Mouse (Mus musculus): ENCODE results near the gene Nfib. TPM values are rescaled to one million over a fixed set of nuclear protein-coding genes. Genes with fewer than 3 reads are reported as not detected.
A peak's percentile ranks its signal among the peaks of the same experiment; 100 is the strongest.

Gene Nfib
- polyA plus RNA-seq, 1 experiment from 2014 or later = 26.7 TPM

DNA sequence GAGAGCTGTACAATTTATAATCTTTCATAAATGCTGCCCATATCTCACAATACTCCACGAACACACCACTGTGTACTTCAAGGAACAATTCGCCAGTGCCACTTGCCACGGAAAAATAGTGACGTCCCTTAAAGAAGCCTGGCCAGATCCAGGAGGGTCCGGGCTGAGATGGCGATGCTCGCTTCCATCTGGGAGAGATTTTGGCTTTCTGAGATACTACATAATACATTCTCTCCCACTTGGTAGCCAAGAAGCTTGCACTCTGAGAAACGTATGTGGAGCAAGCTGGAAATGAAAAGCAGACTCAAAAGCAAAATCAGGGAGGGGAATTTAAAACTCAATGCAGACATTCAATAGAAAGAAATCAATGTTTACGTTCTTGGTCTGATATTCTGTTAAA lies 313.1 kb downstream of the Nfib start:
- Histone ChIP-seq H3K36me3 (ENCODE audit: insufficient read depth, low read length) (no peaks in the 10 kb centered on the region), H3K9ac (replicated peaks; ENCODE audit: low read length) (no peak overlapping the region), H3K27me3 (ENCODE audit: insufficient read depth, low read length) (no peaks in the 10 kb centered on the region), H3K27ac (ENCODE audit: low read length) (peak overlapping the region; percentile 48; the same call in 1 of the 2 replicates), H3K4me2 (replicated peaks; ENCODE audit: low read depth, low read length) (no peak overlapping the region), H3K9me3 (ENCODE audit: low read length) (no peaks in the 10 kb centered on the region), H3K4me1 (ENCODE audit: insufficient read depth, low read length) (no peaks in the 10 kb centered on the region; the same call in 1 of the 2 replicates), H3K4me3 (ENCODE audit: low read length) (no peak overlapping the region)
- WGBS = 86% methylated on average over 9 of the region's 9 CpGs
- ATAC-seq (ENCODE audit: low FRiP score, low TSS enrichment) = no peak

DNA sequence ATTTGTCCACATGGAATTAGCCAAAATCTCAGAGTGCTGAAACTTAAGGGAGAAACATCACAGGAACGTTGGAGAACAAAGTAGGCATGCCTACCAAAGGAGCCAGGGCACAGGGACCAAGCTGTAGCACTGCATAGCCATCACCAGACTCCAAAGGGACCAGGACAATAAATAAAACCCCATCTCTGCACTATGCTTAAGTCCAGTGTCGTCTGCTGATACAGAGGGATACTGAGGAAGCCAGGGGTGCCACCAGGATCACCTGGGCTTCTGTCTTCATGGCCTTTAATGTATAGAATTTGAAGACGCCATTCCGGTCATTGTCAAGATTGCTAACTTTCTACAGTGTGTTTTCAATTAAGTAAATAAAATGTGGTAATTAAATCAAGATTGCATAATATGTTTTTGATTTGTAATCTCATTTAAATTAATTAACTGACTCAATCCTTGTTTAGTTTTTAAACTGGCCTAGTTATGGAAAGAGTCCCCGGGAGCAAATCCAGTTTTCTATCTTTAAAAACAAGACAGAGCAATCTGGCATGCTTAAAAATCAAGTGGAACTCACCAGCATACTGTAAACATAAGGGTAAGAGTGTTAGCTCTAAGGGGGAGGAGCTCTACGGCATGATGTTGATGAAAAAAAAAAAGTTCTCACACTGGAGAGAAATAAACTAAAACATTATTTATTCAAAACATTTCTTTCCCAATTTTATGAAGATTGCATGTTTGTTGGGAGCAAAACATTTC lies 313.7 kb downstream of the Nfib start:
- no peaks in the 10 kb centered on the region for H3K36me3 ChIP-seq (ENCODE audit: insufficient read depth, low read length)
- H3K4me1 ChIP-seq (ENCODE audit: insufficient read depth, low read length) = no peaks in the 10 kb centered on the region; the same call in 1 of the 2 replicates
- no peaks in the 10 kb centered on the region for H3K9me3 ChIP-seq (ENCODE audit: low read length)
- no peak overlapping the region for H3K9ac ChIP-seq (replicated peaks; ENCODE audit: low read length)
- no peaks in the 10 kb centered on the region for H3K27me3 ChIP-seq (ENCODE audit: insufficient read depth, low read length)
- no peak for ATAC-seq (ENCODE audit: low FRiP score, low TSS enrichment)
- no peak overlapping the region for H3K27ac ChIP-seq (ENCODE audit: low read length)
- H3K4me3 ChIP-seq (ENCODE audit: low read length) = no peak overlapping the region
- H3K4me2 ChIP-seq (replicated peaks; ENCODE audit: low read depth, low read length) = no peak overlapping the region
- WGBS = 78% methylated on average over 6 of the region's 6 CpGs

DNA sequence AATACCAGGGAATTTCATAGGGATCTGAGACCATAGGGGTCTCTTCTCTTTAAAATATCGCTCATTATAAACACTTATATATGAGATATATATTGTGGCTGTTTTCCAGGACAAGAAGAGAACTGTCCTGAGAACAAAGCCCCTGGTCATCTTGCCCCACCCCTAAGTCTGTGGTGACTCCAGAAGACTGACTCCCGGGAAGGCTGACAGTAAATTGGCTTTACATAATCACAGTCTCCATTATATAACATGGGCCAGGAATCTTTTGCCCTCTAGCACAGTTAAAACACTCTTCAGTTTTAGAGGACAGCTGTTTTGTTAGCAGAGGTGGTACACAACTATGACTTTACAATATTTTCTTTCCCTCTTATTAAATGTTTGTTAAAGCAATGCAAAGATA lies 315.0 kb downstream of the Nfib start:
- no peaks in the 10 kb centered on the region for H3K27me3 ChIP-seq (ENCODE audit: insufficient read depth, low read length)
- no peaks in the 10 kb centered on the region for H3K36me3 ChIP-seq (ENCODE audit: insufficient read depth, low read length)
- H3K9me3 ChIP-seq (ENCODE audit: low read length) = no peaks in the 10 kb centered on the region
- no peak overlapping the region for H3K4me2 ChIP-seq (replicated peaks; ENCODE audit: low read depth, low read length)
- H3K4me3 ChIP-seq (ENCODE audit: low read length) = no peak overlapping the region
- no peak overlapping the region for H3K27ac ChIP-seq (ENCODE audit: low read length)
- peaks cover 4% of the 10 kb centered on the region; the same call in 1 of the 2 replicates for H3K4me1 ChIP-seq (ENCODE audit: insufficient read depth, low read length)
- no peak overlapping the region for H3K9ac ChIP-seq (replicated peaks; ENCODE audit: low read length)
- ATAC-seq (ENCODE audit: low FRiP score, low TSS enrichment) = no peak
- 61% methylated on average over 2 of the region's 2 CpGs for WGBS

DNA sequence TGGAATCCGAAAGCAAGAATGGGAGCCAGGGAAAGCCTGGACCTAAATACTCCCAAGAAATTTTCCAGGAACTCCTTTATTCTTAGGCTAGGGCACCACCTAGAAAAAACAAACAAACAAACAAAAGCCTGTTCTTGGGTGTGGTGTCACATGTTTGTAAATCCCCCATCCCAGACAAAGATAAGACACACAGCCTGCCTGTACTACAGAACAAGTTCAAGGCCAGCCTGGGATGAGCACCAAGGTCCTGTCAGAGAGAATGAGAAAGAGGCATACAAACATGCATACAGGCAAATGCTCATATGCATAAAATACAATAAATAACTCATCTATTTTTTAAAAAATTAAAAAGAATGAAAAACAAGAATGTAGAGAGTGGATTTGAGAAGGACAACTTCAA lies 315.7 kb downstream of the Nfib start:
- Histone ChIP-seq H3K4me3 (ENCODE audit: low read length) (no peak overlapping the region), H3K36me3 (ENCODE audit: insufficient read depth, low read length) (no peaks in the 10 kb centered on the region), H3K4me1 (ENCODE audit: insufficient read depth, low read length) (peaks cover 4% of the 10 kb centered on the region; the same call in 1 of the 2 replicates), H3K4me2 (replicated peaks; ENCODE audit: low read depth, low read length) (no peak overlapping the region), H3K27ac (ENCODE audit: low read length) (no peak overlapping the region), H3K27me3 (ENCODE audit: insufficient read depth, low read length) (no peaks in the 10 kb centered on the region), H3K9ac (replicated peaks; ENCODE audit: low read length) (no peak overlapping the region), H3K9me3 (ENCODE audit: low read length) (no peaks in the 10 kb centered on the region)
- ATAC-seq (ENCODE audit: low FRiP score, low TSS enrichment) = no peak
- WGBS = 96% methylated on average over 1 of the region's 1 CpGs

DNA sequence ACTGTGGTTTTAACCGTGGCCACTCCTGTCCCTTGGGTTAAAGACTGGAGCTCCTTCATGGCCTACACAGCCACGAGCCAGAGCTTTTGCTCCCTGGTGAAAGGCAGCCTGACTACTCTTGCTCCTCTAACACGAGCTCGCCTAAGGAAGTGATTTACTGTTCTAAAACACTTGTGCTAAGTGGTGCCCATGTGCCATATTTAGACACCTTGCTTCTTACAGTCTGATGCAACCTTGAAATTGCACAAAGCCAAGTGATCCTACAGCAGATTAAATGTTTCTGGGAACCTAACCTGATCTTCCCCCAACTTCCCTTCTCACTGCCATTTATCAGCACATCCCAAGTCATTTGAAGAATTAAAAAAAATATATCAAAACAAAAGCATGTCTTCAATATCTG lies 317.9 kb downstream of the Nfib start:
- Histone ChIP-seq H3K9ac (replicated peaks; ENCODE audit: low read length) (no peak overlapping the region), H3K4me2 (replicated peaks; ENCODE audit: low read depth, low read length) (no peak overlapping the region), H3K27ac (ENCODE audit: low read length) (no peak overlapping the region), H3K4me1 (ENCODE audit: insufficient read depth, low read length) (peaks cover 8% of the 10 kb centered on the region; the same call in 1 of the 2 replicates), H3K9me3 (ENCODE audit: low read length) (no peaks in the 10 kb centered on the region), H3K27me3 (ENCODE audit: insufficient read depth, low read length) (no peaks in the 10 kb centered on the region), H3K4me3 (ENCODE audit: low read length) (no peak overlapping the region), H3K36me3 (ENCODE audit: insufficient read depth, low read length) (no peaks in the 10 kb centered on the region)
- no peak for ATAC-seq (ENCODE audit: low FRiP score, low TSS enrichment)
- WGBS = 77% methylated on average over 4 of the region's 4 CpGs

DNA sequence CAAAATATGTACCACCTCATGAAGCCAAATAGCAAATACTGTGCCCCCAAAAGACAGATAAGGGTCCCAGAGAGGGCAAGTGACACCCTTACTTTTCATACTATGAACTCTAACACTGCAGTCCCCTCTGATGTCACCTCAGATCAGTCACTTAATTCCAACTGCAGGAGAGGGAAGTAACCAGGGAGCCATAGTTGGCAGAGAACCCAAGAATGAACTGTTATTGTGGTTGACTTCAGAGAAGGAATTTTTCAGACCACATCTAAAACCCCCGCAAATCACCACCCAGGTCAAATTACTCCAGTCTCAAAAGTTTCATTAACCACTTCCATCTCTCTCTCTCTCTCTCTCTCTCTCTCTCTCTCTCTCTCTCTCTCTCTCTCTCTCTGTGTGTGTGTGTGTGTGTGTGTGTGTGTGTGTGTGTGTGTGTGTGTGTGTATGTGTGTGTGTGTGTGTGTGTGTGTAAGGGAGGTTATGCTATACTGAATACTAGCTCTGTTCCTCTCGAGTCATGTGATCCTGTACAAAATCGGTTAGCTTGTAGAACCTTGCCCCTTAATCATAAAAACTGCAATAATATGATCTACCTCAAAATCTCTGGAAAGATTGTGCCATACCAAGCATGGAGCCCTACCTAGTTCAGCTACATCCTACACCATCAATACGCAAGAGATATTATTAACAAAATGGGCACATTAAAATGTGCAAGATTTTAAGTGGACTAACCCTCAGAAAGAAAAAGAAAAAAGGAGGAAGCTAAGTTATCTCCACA lies 319.1 kb downstream of the Nfib start:
- H3K9ac ChIP-seq (replicated peaks; ENCODE audit: low read length) = no peak overlapping the region
- peaks cover 8% of the 10 kb centered on the region; the same call in 1 of the 2 replicates for H3K4me1 ChIP-seq (ENCODE audit: insufficient read depth, low read length)
- no peak for ATAC-seq (ENCODE audit: low FRiP score, low TSS enrichment)
- H3K9me3 ChIP-seq (ENCODE audit: low read length) = no peaks in the 10 kb centered on the region
- no peak overlapping the region for H3K27ac ChIP-seq (ENCODE audit: low read length)
- H3K36me3 ChIP-seq (ENCODE audit: insufficient read depth, low read length) = no peaks in the 10 kb centered on the region
- no peaks in the 10 kb centered on the region for H3K27me3 ChIP-seq (ENCODE audit: insufficient read depth, low read length)
- H3K4me2 ChIP-seq (replicated peaks; ENCODE audit: low read depth, low read length) = no peak overlapping the region
- no peak overlapping the region for H3K4me3 ChIP-seq (ENCODE audit: low read length)
- 55% methylated on average over 4 of the region's 4 CpGs for WGBS

DNA sequence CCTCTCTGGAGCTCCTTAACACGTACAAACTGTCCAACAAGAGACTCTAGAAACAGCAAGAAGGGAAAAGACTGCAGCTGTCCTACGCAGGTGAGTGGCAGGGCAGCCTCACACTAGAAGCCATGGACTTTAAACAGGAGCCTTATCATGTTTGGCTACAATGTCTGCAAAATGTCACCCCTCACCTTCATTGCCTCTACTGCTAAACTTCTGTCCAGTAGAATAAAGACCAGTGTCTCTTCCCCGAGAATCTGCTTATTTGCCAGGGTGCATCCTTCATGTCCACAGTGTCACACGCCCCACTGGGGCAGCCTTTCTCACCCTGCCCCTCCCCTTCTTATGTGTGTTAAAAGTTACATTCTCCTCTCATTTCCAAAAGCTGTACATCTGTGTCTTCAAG lies 319.9 kb downstream of the Nfib start:
- WGBS = 78% methylated on average over 4 of the region's 4 CpGs
- Histone ChIP-seq H3K27me3 (ENCODE audit: insufficient read depth, low read length) (no peaks in the 10 kb centered on the region), H3K9ac (replicated peaks; ENCODE audit: low read length) (no peak overlapping the region), H3K9me3 (ENCODE audit: low read length) (no peaks in the 10 kb centered on the region), H3K36me3 (ENCODE audit: insufficient read depth, low read length) (no peaks in the 10 kb centered on the region), H3K27ac (ENCODE audit: low read length) (no peak overlapping the region), H3K4me1 (ENCODE audit: insufficient read depth, low read length) (peaks cover 8% of the 10 kb centered on the region; the same call in 1 of the 2 replicates), H3K4me3 (ENCODE audit: low read length) (no peak overlapping the region), H3K4me2 (replicated peaks; ENCODE audit: low read depth, low read length) (no peak overlapping the region)
- ATAC-seq (ENCODE audit: low FRiP score, low TSS enrichment) = no peak

DNA sequence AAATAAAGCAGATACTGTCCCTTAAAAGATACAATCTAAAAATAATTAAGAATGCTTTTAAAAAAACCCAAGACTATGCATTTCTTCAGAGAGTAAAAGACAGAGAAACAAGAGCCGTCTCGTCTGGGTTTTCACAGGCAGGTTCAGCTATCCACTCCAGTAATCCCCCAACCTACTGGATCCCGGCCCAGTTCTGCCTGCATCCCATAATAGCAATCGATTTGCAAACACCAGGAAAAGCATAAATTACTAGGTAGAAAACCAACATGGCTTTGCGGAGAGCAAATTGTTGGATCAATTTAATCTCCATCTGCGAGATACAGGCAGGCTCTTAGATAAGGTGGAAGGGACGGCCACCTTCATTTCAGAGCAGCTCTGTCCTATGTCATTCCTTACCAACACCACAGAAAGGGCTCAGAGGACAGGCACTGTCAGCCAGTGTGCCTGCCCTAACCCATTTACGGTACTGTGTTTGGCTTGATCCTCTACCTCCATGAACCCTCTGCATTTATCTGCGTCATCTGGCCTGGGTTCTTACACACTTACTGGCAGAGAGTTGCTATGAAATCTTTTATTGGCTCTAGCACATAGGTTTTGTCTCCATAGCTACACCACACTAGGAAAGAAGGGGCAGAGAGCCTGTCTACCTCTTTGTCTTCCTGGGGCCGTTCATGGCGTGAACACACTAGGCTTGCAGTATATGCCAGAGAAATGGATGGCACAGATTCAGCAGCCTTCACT lies 321.4 kb downstream of the Nfib start:
- Histone ChIP-seq H3K36me3 (ENCODE audit: insufficient read depth, low read length) (no peaks in the 10 kb centered on the region), H3K4me1 (ENCODE audit: insufficient read depth, low read length) (peaks cover 8% of the 10 kb centered on the region; the same call in 1 of the 2 replicates), H3K4me2 (replicated peaks; ENCODE audit: low read depth, low read length) (no peak overlapping the region), H3K4me3 (ENCODE audit: low read length) (no peak overlapping the region), H3K27me3 (ENCODE audit: insufficient read depth, low read length) (no peaks in the 10 kb centered on the region), H3K9ac (replicated peaks; ENCODE audit: low read length) (no peak overlapping the region), H3K27ac (ENCODE audit: low read length) (peak overlapping the region; percentile 16; the same call in 1 of the 2 replicates), H3K9me3 (ENCODE audit: low read length) (no peaks in the 10 kb centered on the region)
- WGBS = 75% methylated on average over 11 of the region's 11 CpGs
- ATAC-seq (ENCODE audit: low FRiP score, low TSS enrichment) = no peak; the same call in 1 of the 2 replicates

DNA sequence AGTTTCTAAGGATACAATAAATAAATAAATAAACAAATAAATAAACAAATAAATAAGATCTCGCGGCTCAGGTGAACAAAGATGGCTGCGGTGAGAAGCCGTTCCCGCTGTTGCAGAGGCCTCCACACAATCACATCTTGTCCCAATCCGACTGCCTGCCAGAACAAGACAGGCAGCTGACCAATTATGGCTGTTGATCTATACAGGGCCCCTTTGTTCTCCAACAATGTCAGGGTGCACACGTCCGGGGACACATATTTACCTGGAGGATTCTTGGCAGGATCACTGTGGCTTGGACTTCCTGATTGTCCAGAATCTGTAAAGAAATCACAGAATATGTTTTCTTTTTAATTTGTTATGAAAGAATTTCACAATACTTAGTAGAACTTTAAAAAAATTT lies 322.2 kb downstream of the Nfib start:
- Histone ChIP-seq H3K4me1 (ENCODE audit: insufficient read depth, low read length) (peaks cover 8% of the 10 kb centered on the region; the same call in 1 of the 2 replicates), H3K4me3 (ENCODE audit: low read length) (no peak overlapping the region), H3K27me3 (ENCODE audit: insufficient read depth, low read length) (no peaks in the 10 kb centered on the region), H3K9ac (replicated peaks; ENCODE audit: low read length) (no peak overlapping the region), H3K9me3 (ENCODE audit: low read length) (no peaks in the 10 kb centered on the region), H3K27ac (ENCODE audit: low read length) (no peak overlapping the region), H3K4me2 (replicated peaks; ENCODE audit: low read depth, low read length) (no peak overlapping the region), H3K36me3 (ENCODE audit: insufficient read depth, low read length) (no peaks in the 10 kb centered on the region)
- no peak for ATAC-seq (ENCODE audit: low FRiP score, low TSS enrichment)
- 79% methylated on average over 8 of the region's 8 CpGs for WGBS

Measured in kidney, embryonic 16.5 days (tissue).